Mouse (Mus musculus) left cerebral cortex, postnatal 14 days (tissue): Measurements from ENCODE around the gene Klk1b9. TPM values are rescaled to one million over a fixed set of nuclear protein-coding genes. Genes with fewer than 3 reads are reported as not detected.
"Not testable (repeated sequence)": the region's sequence is repeated elsewhere in the genome, so short reads cannot be mapped to it uniquely, and the experiment has no call there.

Experiments
- DNase-seq, 2 experiments: peaks; one replicate each; pipeline ENCODE4 v3.0.0; 2021 to 2022; ENCODE audit warnings: low spot score in 2 of 2, mixed read lengths in 1 of 2
- intact Hi-C: fragments of 180-260 bp; cut with DNase I; formaldehyde crosslinking; loops from one replicate; pipeline ENCODE4 v1.15.1; 2025
- long read RNA-seq, 2 experiments: library from polyadenylated mRNA; stranded (forward); transcript quantifications; one replicate each; pipeline ENCODE4 v2.0.0; 2021
- total RNA-seq, 2 experiments: library from RNA; stranded (reverse); gene quantifications; 2 replicates each; pipeline ENCODE4 v1.2.3; 2021

Gene Klk1b9
- total RNA-seq, result not detected
- long read RNA-seq, experiment 1, result 0 reads
- long read RNA-seq, experiment 2, result 0 reads

DNA sequence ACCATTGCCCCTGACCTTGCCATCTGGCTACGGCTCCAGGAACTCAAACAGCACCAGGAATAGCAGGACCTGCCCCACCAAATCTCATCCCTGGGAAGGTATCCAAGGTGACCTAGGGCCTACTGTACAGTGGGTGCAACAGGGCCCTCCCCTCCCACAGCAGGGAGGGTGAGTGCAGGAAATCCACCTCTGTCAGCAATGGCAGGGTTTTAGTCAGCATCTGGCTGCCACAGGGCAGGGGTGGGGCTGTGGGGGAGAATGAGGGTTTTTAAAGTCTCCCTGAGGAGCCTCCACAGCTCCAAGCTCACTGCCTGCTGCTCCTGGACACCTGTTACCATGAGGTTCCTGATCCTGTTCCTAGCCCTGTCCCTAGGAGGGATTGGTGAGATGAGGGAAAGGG lies at the start of gene Klk1b9:
Klk1b9 (plus strand) TSS at position 301 of the 400 bp plus-strand sequence.
- intact Hi-C loops, DNase-seq: not testable (repeated sequence)

DNA sequence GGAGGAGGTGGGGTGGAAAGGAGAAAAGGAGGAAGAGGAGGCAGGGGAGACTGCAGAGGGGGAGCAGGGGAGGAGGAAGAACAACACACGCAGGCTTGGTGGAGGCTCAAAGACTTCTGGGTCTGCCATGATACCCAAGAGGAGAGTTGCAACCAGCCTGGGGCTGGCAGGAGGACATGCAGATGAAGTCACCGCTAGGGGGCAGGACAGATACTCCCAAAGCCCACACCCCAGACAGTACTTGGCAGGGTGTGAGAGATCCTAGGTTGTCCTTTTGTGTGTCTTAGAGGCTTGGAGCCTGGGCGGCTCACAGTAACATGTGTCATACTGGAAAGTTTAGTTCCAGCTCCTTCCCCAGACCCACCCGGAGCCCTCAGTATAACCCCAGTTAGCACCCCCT lies 47.3 kb upstream of the Klk1b9 start:
- DNase-seq, result no peak
- intact Hi-C loops, result no loop called here

DNA sequence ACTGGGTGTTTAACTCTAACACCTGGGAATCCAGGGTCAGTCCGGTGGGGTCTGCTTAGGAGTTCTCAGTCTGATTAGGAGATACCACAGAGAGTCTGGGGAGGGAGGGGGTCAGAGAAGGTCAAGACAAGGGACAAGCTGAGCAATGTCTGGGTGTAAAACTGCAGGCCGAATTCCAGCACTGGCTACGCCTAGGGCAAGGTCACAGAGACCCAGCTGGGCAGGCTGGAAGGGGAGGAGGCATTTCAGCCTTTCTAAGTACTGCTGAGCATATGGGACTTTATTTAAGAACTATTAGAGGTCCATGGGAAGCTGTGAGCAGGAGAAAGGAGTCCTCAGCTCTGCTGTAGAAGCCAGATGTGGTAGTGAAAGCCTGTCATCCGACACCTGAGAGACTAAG lies 43.5 kb upstream of the Klk1b9 start:
- no peak for DNase-seq
- intact Hi-C loops, result no loop called here

DNA sequence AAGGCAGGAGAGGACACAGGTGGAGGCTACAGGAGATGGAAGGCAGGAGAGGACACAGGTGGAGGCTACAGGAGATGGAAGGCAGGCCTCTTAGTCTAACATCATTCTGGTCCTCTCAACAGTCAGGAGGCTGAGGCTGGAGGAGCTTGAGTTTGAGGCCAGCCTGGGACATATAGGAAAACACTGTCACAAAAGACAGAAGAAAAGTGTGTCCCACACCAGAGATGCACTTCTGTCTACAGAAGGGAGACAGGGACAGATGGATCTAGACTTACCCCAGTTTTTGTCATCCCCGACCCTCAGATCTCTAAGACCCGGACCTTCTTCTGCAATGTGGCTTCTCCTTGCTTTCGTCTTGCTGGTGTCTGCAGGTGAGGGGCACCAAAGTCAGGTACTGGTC lies 42.4 kb upstream of the Klk1b9 start, which contains the start of gene Klk15:
Klk15 (plus strand) TSS at position 301 of the 400 bp plus-strand sequence.
- intact Hi-C loops, result no loop called here
- DNase-seq, result no peak

DNA sequence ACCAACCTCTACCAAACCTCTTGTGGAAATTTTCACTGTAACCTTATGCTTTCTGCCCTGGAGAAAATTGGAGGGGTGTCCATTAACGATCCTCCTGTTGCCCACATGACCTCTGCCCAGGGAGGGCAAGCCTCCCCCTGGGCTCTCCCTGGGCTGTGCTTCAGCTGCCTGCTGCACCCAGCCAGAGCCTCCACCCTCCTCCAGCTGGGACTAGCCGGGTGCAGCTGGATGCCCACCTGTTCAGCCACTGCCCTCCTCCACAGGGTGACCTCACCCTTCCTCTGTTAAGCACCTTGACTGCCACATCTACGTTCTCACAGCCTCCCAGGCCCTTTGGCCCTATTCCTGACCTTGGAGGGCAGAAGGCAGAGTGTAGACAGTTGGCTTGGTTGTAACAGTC lies 41.1 kb upstream of the Klk1b9 start:
- intact Hi-C loops, result no loop called here
- DNase-seq, result no peak

DNA sequence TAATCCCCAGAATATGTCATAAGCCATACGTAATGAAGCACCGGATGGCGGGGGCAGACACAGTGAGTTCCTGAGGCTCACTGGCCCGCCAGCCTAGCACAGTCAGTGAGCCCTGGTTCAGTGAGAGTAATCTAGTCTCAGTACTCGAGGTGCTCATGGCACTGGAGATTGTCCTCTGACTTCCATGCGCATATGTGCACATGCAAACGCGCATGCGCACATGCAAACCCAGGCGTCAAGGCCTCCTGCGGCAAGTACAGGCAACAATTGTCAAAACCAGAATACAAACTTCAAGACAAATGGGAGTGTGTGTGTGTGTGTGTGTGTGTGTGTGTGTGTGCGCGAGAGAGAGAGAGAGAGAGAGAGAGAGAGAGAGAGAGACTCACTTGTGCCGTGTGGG lies 39.3 kb upstream of the Klk1b9 start:
- DNase-seq, result no peak
- intact Hi-C loops, result no loop called here

DNA sequence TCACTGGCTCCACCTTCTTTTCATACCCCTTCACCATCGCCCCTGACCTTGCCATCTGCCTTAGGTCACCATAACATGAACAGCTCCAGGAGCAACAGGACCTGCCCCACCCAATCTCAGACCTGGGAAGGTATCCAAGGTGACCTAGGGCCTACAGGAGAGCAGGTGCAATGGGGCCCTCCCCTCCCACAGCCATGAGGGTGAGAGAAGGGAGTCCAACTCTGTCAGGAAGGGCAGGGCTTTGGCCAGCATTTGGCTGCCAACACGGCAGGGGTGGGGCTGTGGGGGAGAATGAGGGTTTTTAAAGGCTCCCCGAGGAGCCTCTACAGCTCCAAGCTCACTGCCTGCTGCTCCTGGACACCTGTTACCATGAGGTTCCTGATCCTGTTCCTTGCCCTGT lies 33.6 kb upstream of the Klk1b9 start:
- DNase-seq, intact Hi-C loops: not testable (repeated sequence)

DNA sequence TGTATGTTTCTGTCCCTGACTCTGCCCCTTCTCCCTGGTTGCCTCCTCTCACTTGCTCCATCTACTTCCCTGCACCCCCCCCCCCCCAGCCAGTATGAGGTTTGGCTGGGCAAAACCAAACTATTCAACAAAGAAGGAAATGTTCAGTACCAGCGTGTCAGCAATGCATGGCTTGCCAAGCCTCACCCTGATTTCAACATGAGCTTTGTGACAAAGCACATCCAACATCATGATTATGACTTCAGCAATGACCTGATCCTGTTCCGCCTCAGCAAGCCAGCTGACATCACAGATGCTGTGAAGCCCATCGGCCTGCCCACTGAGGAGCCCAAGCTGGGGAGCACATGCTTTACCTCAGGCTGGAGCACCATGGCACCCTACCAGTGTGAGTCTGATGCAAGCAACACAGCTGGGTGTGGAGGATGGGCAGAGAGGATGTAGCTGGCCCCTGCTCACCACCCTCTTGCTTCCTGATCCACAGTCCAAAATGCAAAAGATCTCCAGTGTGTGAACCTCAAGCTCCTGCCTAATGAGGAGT lies 31.1 kb upstream of the Klk1b9 start:
- DNase-seq, result no peak
- intact Hi-C loops, result no loop called here

DNA sequence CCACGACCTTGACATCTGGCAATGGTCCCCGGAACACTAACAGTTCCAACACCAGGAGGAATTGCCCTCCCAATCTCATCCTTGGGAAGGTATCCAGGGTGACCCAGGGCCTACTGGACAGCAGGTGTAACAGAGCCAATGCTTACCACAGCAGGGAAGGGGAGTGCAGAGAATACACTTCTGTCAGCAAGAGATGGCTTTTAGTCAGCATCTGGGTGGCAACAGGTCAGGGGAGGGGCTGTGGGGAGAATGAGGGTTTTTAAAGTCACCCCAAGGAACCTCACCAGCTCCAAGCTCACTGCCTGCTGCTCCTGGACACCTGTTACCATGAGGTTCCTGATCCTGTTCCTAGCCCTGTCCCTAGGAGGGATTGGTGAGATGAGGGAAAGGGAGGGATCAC lies 25.5 kb upstream of the Klk1b9 start, which contains the start of gene Klk1b8:
Klk1b8 (plus strand) TSS at position 301 of the 400 bp plus-strand sequence.
- DNase-seq, result no peak
- intact Hi-C loops, result no loop called here

DNA sequence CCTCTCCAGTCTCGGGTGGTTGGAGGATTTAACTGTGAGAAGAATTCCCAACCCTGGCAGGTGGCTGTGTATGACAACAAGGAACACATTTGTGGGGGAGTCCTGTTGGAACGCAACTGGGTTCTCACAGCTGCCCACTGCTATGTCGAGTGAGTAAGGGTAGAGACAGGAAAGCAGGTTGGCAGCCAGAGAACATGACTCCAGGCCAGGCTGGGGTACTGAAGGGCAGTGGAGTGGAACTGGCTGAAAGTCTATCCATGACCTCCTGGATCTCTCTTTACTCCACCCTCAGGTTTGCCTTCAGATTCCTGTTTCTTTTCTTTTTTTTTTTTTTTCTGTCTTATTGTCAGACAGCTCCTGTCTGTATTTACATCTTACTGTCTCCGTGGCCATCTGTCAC lies 23.2 kb upstream of the Klk1b9 start:
- peak; percentile 6 to 35 for DNase-seq
- intact Hi-C loops, result no loop called here

DNA sequence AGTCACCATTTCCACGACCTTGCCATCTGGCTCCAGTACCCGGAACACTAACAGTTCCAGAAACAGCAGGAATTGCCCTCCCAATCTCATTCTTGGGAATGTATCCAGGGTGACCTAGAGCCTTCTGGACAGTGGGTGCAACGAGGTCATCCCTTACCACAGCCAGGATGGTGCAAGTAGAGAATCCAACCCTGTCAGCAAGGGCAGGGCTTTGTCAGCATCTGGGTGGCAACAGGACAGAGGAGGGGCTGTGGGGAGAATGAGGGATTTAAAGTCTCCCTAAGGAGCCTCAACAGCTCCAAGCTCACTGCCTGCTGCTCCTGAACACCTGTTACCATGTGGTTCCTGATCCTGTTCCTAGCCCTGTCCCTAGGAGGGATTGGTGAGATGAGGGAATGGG lies 9.4 kb upstream of the Klk1b9 start, which contains the start of gene Klk1b1:
Klk1b1 (plus strand) TSS at position 301 of the 400 bp plus-strand sequence.
- DNase-seq, result no peak
- intact Hi-C loops, result no loop called here

DNA sequence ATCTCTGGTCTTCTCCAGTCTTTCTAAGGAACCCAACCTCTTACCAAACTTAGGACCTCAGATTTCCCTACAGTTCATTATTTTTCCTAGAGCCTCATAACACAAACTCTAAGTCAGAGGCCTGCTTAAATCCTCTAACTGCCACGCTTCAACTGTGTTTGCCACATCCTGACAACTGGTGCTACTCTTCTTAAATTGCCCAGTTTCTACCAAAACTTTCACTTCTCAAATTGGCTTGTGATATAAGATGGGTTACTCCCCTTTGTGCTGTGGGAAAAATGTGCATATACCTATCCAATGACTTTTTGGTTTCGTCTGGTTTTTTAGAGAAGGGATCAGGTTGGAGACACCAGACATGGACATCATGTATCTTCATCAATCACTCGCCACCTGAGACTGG lies 8.8 kb upstream of the Klk1b9 start:
- intact Hi-C loops, result no loop called here
- DNase-seq, result no peak

DNA sequence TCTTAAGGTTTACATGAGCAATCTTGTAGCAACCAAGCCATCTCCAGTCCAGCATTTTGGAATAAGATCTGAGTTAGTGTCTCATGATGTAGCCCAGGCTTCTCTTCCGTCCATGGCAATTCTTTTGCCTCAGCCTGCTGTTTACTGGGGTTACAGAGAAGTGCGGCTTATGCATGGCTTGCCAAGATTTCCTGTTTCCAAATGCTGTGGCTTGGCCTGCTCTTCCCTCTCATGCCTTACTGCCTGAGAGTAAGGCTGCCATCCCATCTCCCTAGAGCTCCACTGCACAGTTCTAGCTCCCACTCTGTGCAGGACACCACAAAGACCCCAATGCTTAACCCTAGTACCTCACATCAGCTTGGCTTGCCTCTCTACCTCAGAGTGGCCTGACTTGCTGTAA lies 8.2 kb upstream of the Klk1b9 start:
- intact Hi-C loops, result no loop called here
- no peak for DNase-seq

DNA sequence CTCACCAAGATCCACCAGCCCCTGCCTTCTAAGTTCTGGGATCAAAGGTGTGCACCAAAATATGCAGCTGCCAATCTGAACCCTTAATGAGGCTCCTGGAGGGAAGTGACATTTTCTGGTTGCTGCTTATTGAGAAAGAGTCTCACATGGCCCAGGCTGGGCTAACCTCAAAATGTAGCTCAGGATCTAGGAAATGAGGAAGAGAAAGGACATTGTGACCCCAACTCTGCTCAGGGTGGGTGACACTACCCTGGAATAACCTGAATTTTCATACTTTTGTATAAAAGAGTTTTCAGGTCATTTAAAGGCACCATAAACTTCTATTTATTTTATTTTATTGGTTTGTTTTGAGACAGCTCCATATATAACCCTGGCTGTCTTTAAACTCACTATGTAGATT lies 9.8 kb downstream of the Klk1b9 start:
- no peak for DNase-seq
- intact Hi-C loops, result no loop called here

DNA sequence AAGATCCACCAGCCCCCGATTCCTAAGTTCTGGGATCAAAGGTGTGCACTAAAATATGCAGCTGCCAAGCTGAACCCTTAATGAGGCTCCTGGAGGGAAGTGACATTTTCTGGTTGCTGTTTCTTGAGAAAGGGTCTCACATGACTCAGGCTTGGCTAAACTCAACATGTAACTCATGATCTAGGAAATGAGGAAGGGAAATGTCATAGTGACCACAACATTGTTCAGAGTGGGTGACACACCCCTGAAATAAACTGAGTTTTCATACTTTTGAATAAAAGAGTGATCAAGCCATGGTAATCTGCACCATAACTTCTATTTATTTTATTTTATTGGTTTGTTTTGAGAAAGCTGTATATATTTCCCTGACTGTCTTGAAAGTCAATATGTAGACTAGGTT lies 19.0 kb downstream of the Klk1b9 start:
- intact Hi-C loops, DNase-seq: not testable (repeated sequence)

DNA sequence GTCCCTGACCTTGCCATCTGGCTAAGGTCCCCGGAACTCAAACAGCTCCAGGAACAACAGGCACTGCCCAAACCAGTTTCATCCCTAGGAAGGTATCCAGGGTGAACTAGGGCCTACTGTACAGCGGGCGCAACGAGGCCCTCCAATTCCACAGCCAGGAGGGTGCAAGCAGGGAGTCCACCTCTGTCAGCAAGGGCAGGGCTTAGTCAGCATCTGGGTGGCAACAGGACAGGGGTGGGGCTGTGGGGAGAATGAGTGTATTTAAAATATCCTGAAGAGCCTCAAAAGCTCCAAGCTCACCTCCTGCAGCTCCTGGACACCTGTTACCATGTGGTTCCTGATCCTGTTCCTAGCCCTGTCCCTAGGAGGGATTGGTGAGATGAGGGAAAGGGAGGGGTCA lies 19.7 kb downstream of the Klk1b9 start, which contains the start of gene Klk1b11:
Klk1b11 (plus strand) TSS at position 301 of the 400 bp plus-strand sequence.
- intact Hi-C loops, DNase-seq: not testable (repeated sequence)

DNA sequence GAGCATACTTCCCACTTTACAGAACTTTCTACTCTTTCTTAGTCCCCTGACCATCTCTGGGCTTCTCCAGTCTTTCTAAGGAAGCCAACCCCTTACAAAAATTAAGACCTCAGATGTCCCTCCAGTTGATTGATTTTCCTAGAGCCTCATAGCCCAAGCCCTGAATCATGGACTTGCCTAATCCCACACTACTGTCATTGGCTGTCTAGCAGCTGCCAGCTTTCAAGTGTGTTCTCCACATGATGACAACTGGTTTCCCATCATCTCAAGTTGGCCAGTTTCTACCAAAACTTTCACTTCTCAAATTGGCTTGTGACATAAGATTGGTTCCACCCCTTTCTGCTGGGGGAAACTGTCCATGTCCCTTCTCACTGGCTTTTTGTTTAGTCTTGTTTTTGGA lies 29.0 kb downstream of the Klk1b9 start:
- intact Hi-C loops, result no loop called here

DNA sequence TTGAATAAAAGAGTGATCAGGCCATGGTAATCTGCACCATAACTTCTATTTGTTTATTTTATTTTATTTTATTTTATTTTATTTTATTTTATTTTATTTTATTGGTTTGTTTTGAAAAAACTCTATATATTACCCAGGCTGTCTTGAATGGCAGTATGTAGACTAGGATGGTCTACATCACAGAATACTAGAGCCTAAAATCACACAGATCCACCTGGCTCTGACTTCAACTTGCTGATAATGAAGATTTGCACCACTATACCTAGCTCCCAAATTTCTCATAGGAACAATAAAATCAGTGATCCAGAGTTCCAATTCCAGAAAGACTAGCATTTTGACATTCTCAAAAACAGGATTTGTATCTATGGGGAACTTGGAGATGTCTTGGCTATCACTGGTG lies 36.0 kb downstream of the Klk1b9 start, which contains the start of gene Klk1b26:
Klk1b26 (plus strand) TSS at position 301 of the 400 bp plus-strand sequence.
- intact Hi-C loops, DNase-seq: not testable (repeated sequence)

More for the DNA sequence above, 29.0 kb downstream of the Klk1b9 start:
- no peak for DNase-seq

DNA sequence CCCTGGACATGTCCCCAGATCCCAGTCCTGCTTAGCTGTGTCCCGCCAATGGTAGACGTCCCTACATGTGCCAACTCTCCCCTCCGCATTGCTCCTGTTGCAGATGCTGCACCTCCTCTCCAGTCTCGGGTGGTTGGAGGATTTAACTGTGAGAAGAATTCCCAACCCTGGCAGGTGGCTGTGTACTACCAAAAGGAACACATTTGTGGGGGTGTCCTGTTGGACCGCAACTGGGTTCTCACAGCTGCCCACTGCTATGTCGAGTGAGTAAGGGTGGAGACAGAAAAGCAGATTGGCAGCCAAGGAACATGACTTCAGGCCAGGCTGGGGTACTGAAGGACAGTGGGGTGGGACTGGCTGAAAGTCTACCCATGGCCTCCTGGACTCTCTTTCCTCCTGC lies 38.8 kb downstream of the Klk1b9 start:
- intact Hi-C loops, result not testable (repeated sequence)
- DNase-seq, result peak in 1 of 2 experiments; percentile 23

DNA sequence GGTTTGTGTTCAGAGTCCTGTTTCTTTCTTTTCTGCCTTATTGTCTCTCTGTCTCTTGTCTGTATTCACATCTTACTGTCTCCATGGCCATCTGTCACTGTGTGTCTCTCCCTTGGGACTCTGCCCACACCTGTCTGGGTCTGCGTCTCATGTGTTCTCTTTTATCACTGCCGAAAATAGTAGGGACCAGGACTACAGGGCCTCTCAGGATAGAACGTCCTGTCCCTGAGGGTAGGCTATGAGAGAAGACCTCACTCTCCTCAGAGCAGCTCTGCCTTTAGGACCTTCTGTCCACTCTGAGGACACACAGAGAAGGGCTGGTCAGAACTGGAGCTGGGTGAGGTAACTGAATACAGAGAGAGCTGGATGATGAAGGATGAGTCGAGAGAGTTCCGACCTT lies 39.2 kb downstream of the Klk1b9 start:
- peak in 1 of 2 experiments; percentile 6 for DNase-seq

More for the DNA sequence above, 39.2 kb downstream of the Klk1b9 start:
- intact Hi-C loops, result no loop called here
